Mouse (Mus musculus): ENCODE measurements around the gene Zfp318. TPM values are rescaled to one million over a fixed set of nuclear protein-coding genes. Genes with fewer than 3 reads are reported as not detected.

Gene Zfp318
- polyA plus RNA-seq, 1 experiment from 2014 or later: 16.1 TPM

DNA sequence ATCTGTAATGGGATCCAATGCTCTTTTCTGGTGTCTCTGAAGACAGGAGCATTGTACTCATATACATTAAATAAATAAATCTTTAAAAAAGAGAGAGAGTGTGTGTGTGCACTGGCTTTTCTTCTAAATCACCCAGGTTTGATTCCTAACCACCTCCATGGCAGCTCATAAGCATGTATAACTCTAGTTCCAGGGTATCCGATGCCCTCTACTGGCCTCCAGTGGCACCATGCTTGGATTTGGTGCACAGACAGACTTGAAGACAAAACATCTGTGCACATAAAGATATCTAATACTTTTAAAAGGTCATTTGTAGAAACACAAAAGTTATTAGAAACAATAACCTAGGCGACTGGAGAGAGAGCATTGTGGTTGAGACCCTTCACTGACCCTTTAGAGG is 9.5 kb downstream of the Zfp318 start:
- 56% methylated on average over 2 of the region's 2 CpGs for WGBS
- Histone ChIP-seq H3K27me3 (ENCODE audit: control insufficient read depth, insufficient read depth, low read length) (no peaks in the 10 kb centered on the region), H3K9ac (ENCODE audit: low read length) (no peak overlapping the region), H3K9me3 (ENCODE audit: control insufficient read depth, low read length) (no peaks in the 10 kb centered on the region), H3K27ac (replicated peaks; ENCODE audit: low read depth, low read length) (no peak overlapping the region), H3K4me2 (ENCODE audit: low read depth, severe bottlenecking) (no peak overlapping the region), H3K36me3 (ENCODE audit: control insufficient read depth, insufficient read depth, low read length) (peaks cover 2% of the 10 kb centered on the region), H3K4me3 (ENCODE audit: low read depth, low read length) (no peak overlapping the region), H3K4me1 (ENCODE audit: control insufficient read depth, insufficient read depth, low read length) (no peaks in the 10 kb centered on the region)
- DNase-seq (ENCODE audit: low spot score) (peak; percentile 63), ATAC-seq (ENCODE audit: insufficient number of reproducible peaks, low FRiP score, low TSS enrichment, low read depth) (no peak)

DNA sequence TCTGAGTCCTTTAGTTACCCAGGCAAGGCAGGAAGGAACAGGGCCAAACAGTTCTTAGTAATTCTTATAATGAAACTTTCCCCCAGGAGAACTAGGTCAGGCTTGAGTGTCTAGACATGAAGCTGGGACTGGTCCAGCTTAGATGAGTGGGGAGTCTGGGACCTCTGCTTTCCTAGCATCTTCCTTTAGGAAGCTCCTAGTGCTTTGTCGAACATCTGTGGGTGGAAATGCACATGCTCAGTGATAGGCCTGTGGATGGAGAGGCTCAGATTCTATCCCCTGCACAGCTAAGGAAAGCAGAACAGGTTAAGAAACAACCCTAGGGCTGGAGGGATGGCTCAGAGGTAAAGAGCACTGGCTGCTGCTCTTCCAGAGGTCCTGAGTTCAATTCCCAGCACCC is 11.1 kb downstream of the Zfp318 start:
- Histone ChIP-seq H3K9ac (ENCODE audit: low read length) (no peak overlapping the region), H3K27me3 (ENCODE audit: control insufficient read depth, insufficient read depth, low read length) (no peaks in the 10 kb centered on the region), H3K27ac (replicated peaks; ENCODE audit: low read depth, low read length) (no peak overlapping the region), H3K4me2 (ENCODE audit: low read depth, severe bottlenecking) (no peak overlapping the region), H3K4me1 (ENCODE audit: control insufficient read depth, insufficient read depth, low read length) (no peaks in the 10 kb centered on the region), H3K36me3 (ENCODE audit: control insufficient read depth, insufficient read depth, low read length) (peaks cover 5% of the 10 kb centered on the region; the same call in 1 of the 2 replicates), H3K4me3 (ENCODE audit: low read depth, low read length) (no peak overlapping the region), H3K9me3 (ENCODE audit: control insufficient read depth, low read length) (no peaks in the 10 kb centered on the region)
- WGBS: 86% methylated on average over 1 of the region's 1 CpGs
- ATAC-seq (ENCODE audit: insufficient number of reproducible peaks, low FRiP score, low TSS enrichment, low read depth) (no peak), DNase-seq (ENCODE audit: low spot score) (no peak)

DNA sequence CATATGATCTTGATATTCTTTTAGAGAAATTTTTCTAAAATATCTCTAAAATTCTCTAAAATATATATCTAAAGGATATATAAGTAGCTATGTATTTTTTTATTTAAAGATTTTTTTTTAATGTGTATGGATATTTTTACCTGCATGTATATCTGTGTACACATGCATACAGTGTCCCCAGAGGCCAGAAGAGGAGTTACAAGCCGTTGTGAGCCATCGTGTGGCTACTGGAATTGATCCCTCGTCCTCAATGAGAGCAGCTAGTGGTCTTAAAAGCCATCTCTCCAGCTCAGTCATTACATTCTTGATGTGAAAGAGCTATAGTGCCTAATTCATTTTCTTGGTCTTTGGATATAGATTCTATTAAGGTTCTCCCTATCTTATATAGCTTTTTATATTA is 24.9 kb downstream of the Zfp318 start:
- H3K9ac ChIP-seq (ENCODE audit: low read length): no peak overlapping the region
- H3K27ac ChIP-seq (replicated peaks; ENCODE audit: low read depth, low read length): no peak overlapping the region
- H3K36me3 ChIP-seq (ENCODE audit: control insufficient read depth, insufficient read depth, low read length): peaks cover 9% of the 10 kb centered on the region; the same call in 1 of the 2 replicates
- no peak overlapping the region for H3K4me2 ChIP-seq (ENCODE audit: low read depth, severe bottlenecking)
- no peaks in the 10 kb centered on the region for H3K4me1 ChIP-seq (ENCODE audit: control insufficient read depth, insufficient read depth, low read length)
- 50% methylated on average over 3 of the region's 3 CpGs for WGBS
- ATAC-seq (ENCODE audit: insufficient number of reproducible peaks, low FRiP score, low TSS enrichment, low read depth): no peak
- no peaks in the 10 kb centered on the region for H3K27me3 ChIP-seq (ENCODE audit: control insufficient read depth, insufficient read depth, low read length)
- no peaks in the 10 kb centered on the region for H3K9me3 ChIP-seq (ENCODE audit: control insufficient read depth, low read length)
- H3K4me3 ChIP-seq (ENCODE audit: low read depth, low read length): no peak overlapping the region
- DNase-seq (ENCODE audit: low spot score): no peak

DNA sequence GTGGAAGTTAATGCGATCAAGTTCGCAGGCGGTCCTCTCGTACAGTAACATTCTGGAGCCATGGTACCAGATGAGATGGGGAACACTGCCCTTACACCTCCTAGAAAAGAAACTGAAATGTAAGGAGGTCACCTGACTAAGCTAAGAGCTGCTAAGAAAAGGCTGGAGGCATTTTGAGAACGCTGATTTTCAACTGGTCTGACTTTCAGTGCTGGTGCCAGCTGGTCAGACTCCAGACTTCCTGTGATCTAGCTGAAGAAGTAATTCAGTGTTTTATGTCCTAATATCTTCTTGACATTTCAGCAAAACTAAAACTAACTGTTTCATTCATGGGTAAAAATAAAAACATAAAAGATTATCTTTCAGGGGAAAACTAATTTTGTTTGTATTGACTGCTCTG is 35.1 kb downstream of the Zfp318 start:
- WGBS: 83% methylated on average over 5 of the region's 5 CpGs
- no peaks in the 10 kb centered on the region for H3K36me3 ChIP-seq (ENCODE audit: control insufficient read depth, insufficient read depth, low read length)
- DNase-seq (ENCODE audit: low spot score) (no peak), ATAC-seq (ENCODE audit: insufficient number of reproducible peaks, low FRiP score, low TSS enrichment, low read depth) (no peak)
- H3K27ac ChIP-seq (replicated peaks; ENCODE audit: low read depth, low read length): no peak overlapping the region
- no peak overlapping the region for H3K4me2 ChIP-seq (ENCODE audit: low read depth, severe bottlenecking)
- H3K27me3 ChIP-seq (ENCODE audit: control insufficient read depth, insufficient read depth, low read length): no peaks in the 10 kb centered on the region
- H3K4me1 ChIP-seq (ENCODE audit: control insufficient read depth, insufficient read depth, low read length): no peaks in the 10 kb centered on the region
- H3K4me3 ChIP-seq (ENCODE audit: low read depth, low read length): no peak overlapping the region
- H3K9me3 ChIP-seq (ENCODE audit: control insufficient read depth, low read length): no peaks in the 10 kb centered on the region
- no peak overlapping the region for H3K9ac ChIP-seq (ENCODE audit: low read length)

DNA sequence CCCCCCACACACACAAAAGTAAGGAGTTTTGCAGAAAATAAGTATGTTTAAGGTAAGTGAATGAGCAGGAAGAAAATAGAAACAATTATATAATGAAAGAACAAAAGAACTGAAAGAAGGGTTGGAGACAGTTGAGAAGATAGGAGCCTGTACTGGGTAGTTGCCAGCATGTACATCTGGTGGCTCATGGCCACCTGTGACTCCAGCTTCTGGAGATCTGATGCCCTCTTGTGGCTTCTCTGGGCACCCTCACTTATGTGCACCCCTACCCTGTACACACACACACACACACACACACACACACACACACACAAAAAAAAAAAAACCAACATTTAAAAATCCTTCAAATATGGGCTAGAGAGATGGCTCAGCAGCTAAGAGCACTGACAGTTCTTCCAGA is 36.2 kb downstream of the Zfp318 start:
- ATAC-seq (ENCODE audit: insufficient number of reproducible peaks, low FRiP score, low TSS enrichment, low read depth): no peak
- H3K9me3 ChIP-seq (ENCODE audit: control insufficient read depth, low read length): no peaks in the 10 kb centered on the region
- H3K4me2 ChIP-seq (ENCODE audit: low read depth, severe bottlenecking): no peak overlapping the region
- H3K27ac ChIP-seq (replicated peaks; ENCODE audit: low read depth, low read length): no peak overlapping the region
- H3K36me3 ChIP-seq (ENCODE audit: control insufficient read depth, insufficient read depth, low read length): no peaks in the 10 kb centered on the region
- no peak for DNase-seq (ENCODE audit: low spot score)
- H3K4me1 ChIP-seq (ENCODE audit: control insufficient read depth, insufficient read depth, low read length): no peaks in the 10 kb centered on the region
- no peaks in the 10 kb centered on the region for H3K27me3 ChIP-seq (ENCODE audit: control insufficient read depth, insufficient read depth, low read length)
- H3K4me3 ChIP-seq (ENCODE audit: low read depth, low read length): no peak overlapping the region
- no peak overlapping the region for H3K9ac ChIP-seq (ENCODE audit: low read length)

DNA sequence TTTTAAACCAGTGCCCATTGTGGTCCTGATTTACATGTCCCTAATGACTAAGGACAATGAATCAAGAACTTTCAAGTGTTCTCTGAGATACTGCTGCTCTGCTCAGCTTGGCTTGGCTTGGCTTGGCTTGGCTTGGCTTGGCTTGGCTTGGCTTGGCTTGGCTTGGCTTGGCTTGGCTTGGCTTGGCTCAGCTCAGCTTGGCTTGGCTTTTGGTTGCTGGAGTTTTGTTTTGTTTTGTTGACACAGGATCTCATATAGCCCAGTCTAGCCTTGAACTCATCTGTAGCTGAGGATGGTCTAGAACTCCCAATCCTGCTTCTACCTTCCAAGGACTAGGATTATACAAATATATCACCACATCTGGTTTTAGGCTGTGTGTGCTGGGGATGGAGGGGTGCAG is 43.0 kb downstream of the Zfp318 start:
- no peak for DNase-seq (ENCODE audit: low spot score)
- no peak for ATAC-seq (ENCODE audit: insufficient number of reproducible peaks, low FRiP score, low TSS enrichment, low read depth)
- Histone ChIP-seq H3K27me3 (ENCODE audit: control insufficient read depth, insufficient read depth, low read length) (peaks cover 2% of the 10 kb centered on the region; the same call in 1 of the 2 replicates), H3K36me3 (ENCODE audit: control insufficient read depth, insufficient read depth, low read length) (no peaks in the 10 kb centered on the region; the same call in 1 of the 2 replicates), H3K9me3 (ENCODE audit: control insufficient read depth, low read length) (no peaks in the 10 kb centered on the region), H3K4me2 (ENCODE audit: low read depth, severe bottlenecking) (no peak overlapping the region), H3K27ac (replicated peaks; ENCODE audit: low read depth, low read length) (no peak overlapping the region), H3K9ac (ENCODE audit: low read length) (no peak overlapping the region), H3K4me1 (ENCODE audit: control insufficient read depth, insufficient read depth, low read length) (no peaks in the 10 kb centered on the region), H3K4me3 (ENCODE audit: low read depth, low read length) (no peak overlapping the region)

DNA sequence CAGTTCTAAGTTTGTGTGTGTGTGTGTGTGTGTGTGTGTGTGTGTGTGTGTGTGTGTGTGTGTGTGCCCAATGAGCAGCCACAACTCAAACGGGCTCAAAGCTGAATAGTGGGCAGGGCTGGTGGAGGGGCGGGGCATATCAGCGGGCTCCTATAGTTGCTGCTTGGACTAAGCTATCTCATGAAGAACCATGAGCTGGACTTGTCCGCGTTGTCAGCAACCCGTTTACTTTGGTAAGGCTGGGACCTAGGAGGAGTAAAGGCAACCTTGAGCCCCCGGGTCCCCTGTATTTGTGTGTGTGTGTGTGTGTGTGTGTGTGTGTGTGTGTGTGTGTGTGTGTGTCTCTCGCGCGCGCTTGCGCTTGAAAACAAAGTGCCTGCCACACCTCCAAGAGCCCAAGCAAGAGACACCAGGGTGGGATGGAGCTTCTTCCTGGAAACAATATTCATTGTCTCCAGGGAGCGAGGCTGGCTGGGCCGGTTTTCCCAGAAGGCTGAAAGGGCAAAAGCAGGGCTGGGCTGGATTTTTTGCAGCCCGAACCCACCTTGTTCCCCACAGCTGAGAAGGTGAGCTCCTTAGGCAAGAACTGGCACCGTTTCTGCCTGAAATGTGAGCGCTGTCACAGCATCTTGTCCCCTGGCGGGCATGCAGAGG is 45.4 kb downstream of the Zfp318 start, which contains the start of gene Crip3:
Gene Crip3 (plus strand): TSS at position 166 of the 654 bp plus-strand sequence.
- H3K36me3 ChIP-seq (ENCODE audit: control insufficient read depth, insufficient read depth, low read length): no peaks in the 10 kb centered on the region; the same call in 1 of the 2 replicates
- no peak within 1 kb of the TSS for H3K9ac ChIP-seq (ENCODE audit: low read length)
- no peak within 1 kb of the TSS for H3K27ac ChIP-seq (replicated peaks; ENCODE audit: low read depth, low read length)
- DNase-seq (ENCODE audit: low spot score) (no peak), ATAC-seq (ENCODE audit: insufficient number of reproducible peaks, low FRiP score, low TSS enrichment, low read depth) (0 out of 2 replicates have a peak, but pooled peaks have one; percentile 21)
- H3K4me2 ChIP-seq (ENCODE audit: low read depth, severe bottlenecking): peak within 1 kb of the TSS; percentile 43; the same call in 1 of the 2 replicates
- H3K9me3 ChIP-seq (ENCODE audit: control insufficient read depth, low read length): no peaks in the 10 kb centered on the region
- 19% methylated on average over 17 of the region's 18 CpGs for WGBS
- no peaks in the 10 kb centered on the region for H3K4me1 ChIP-seq (ENCODE audit: control insufficient read depth, insufficient read depth, low read length)
- H3K4me3 ChIP-seq (ENCODE audit: low read depth, low read length): no peak within 1 kb of the TSS
- peaks cover 2% of the 10 kb centered on the region; the same call in 1 of the 2 replicates for H3K27me3 ChIP-seq (ENCODE audit: control insufficient read depth, insufficient read depth, low read length)

DNA sequence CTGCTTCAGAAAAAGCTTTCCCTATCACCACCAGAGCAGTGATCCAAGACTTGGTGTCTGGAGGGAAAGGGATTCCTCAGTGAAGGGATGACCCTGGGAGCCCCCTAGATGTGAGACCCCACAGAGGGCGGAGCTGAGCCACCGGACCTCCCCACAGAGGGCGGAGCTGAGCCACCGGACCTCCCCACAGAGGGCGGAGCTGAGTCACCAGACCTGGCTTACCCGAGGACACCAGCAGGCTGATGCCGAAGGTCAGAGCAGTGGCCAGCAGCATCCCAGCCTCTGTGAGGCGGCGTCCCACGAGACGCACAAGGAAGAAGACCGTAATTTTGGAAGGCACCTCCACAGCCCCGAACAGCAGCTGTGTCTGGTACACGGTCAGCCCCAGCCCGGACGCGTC is 50.1 kb downstream of the Zfp318 start:
- H3K4me1 ChIP-seq (ENCODE audit: control insufficient read depth, insufficient read depth, low read length): no peaks in the 10 kb centered on the region
- ATAC-seq (ENCODE audit: insufficient number of reproducible peaks, low FRiP score, low TSS enrichment, low read depth): no peak
- peaks cover 5% of the 10 kb centered on the region; the same call in 1 of the 2 replicates for H3K27me3 ChIP-seq (ENCODE audit: control insufficient read depth, insufficient read depth, low read length)
- H3K4me3 ChIP-seq (ENCODE audit: low read depth, low read length): no peak overlapping the region
- peak overlapping the region; percentile 42 for H3K4me2 ChIP-seq (ENCODE audit: low read depth, severe bottlenecking)
- H3K9me3 ChIP-seq (ENCODE audit: control insufficient read depth, low read length): no peaks in the 10 kb centered on the region
- no peak overlapping the region for H3K27ac ChIP-seq (replicated peaks; ENCODE audit: low read depth, low read length)
- peak; percentile 47 for DNase-seq (ENCODE audit: low spot score)
- H3K36me3 ChIP-seq (ENCODE audit: control insufficient read depth, insufficient read depth, low read length): no peaks in the 10 kb centered on the region
- H3K9ac ChIP-seq (ENCODE audit: low read length): peak overlapping the region; percentile 22; the same call in 1 of the 2 replicates
- WGBS: 4% methylated on average over 17 of the region's 17 CpGs
